Mouse (Mus musculus) midbrain, embryonic 11.5 days (tissue): ENCODE data around the gene Olfr1013. TPM values are rescaled to one million over a fixed set of nuclear protein-coding genes. Genes with fewer than 3 reads are reported as not detected.
A peak's percentile ranks its signal among the peaks of the same experiment; 100 is the strongest.

Experiments
- ATAC-seq: fragments of 200-750 bp; cut with Nextera tagmentation; 2 replicates; pipeline ENCODE4 v1.8.0; 2017; ENCODE audit warnings: moderate TSS enrichment, moderate library complexity; ENCODE audit not compliant: low FRiP score
- DNase-seq: peaks from one replicate; pipeline ENCODE4 v3.0.0; 2015; ENCODE audit warnings: low spot score; ENCODE audit errors: missing footprints
- H3K27ac ChIP-seq: fragments of 300-500 bp; sonication (generic); 2 replicates; pipeline ENCODE4 v1.5.1; 2014; ENCODE audit warnings: low read depth, low read length
- H3K27me3 ChIP-seq: fragments of 300-500 bp; sonication (generic); 2 replicates; pipeline ENCODE4 v1.6.1; 2014; ENCODE audit warnings: mild to moderate bottlenecking, low read length, moderate library complexity, mixed read lengths; ENCODE audit not compliant: control insufficient read depth, insufficient read depth
- H3K36me3 ChIP-seq: fragments of 300-500 bp; sonication (generic); 2 replicates; pipeline ENCODE4 v1.6.1; 2014; ENCODE audit warnings: mild to moderate bottlenecking, low read length, moderate library complexity, mixed read lengths; ENCODE audit not compliant: control insufficient read depth, insufficient read depth
- H3K4me1 ChIP-seq: fragments of 300-500 bp; sonication (generic); 2 replicates; pipeline ENCODE4 v1.6.1; 2014; ENCODE audit warnings: low read length; ENCODE audit not compliant: control insufficient read depth, insufficient read depth
- H3K4me2 ChIP-seq: fragments of 300-500 bp; sonication (generic); 2 replicates; pipeline ENCODE4 v1.6.1; 2014; ENCODE audit warnings: mild to moderate bottlenecking, moderate library complexity
- H3K4me3 ChIP-seq: fragments of 300-500 bp; sonication (generic); 2 replicates; pipeline ENCODE4 v1.5.1; 2014; ENCODE audit warnings: low read depth, low read length
- H3K9ac ChIP-seq: fragments of 300-500 bp; sonication (generic); 2 replicates; pipeline ENCODE4 v1.6.1; 2014; ENCODE audit warnings: low read length
- H3K9me3 ChIP-seq: fragments of 300-500 bp; sonication (generic); 2 replicates; pipeline ENCODE4 v1.6.1; 2016; ENCODE audit warnings: low read length; ENCODE audit not compliant: control insufficient read depth
- WGBS: fragments of 180-500 bp; shearing (Covaris S2); extraction: QIAGEN DNeasy Blood & Tissue Kit; methylation state at CpG from one replicate; pipeline ENCODE4 v1.1.7; 2014; 5-methylcytosine and 5-hydroxymethylcytosine counted together
- polyA plus RNA-seq: library from polyadenylated mRNA; unstranded; fragments of >200 nt; fragmentation: Nextera tagmentation; extraction: Ambion mirVana; gene quantifications from 2 replicates; pipeline ENCODE4 v1.2.1, GENCODE M21; 2014

The Olfr1013 gene
- not detected in 2 replicates for polyA plus RNA-seq

DNA sequence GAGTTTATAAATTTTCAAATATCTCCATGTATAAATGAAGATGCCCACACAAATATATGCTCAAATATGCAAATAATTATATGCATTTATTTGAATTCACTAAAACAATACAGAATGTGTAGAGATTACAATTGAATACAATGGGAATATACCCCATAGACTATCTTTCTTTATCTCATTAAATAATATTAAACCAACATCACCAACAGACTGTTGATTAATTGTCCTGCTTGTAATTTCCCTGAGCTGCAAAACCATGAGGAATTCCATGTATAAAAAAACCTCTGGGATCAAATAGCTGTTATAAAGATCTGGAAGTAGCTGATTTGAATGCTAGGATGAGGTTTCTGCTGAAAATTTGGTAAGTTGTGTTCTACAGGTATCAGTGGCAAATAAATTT, at the start of gene Olfr1013:
Gene Olfr1013 (plus strand): TSS at position 301 of the 400 bp plus-strand sequence.
- ATAC-seq (no peak), DNase-seq (no peak)
- Histone ChIP-seq H3K9ac (no peak within 1 kb of the TSS), H3K4me1 (no peaks in the 10 kb centered on the region), H3K4me3 (no peak within 1 kb of the TSS), H3K9me3 (no peaks in the 10 kb centered on the region), H3K36me3 (no peaks in the 10 kb centered on the region), H3K27ac (no peak within 1 kb of the TSS), H3K27me3 (no peaks in the 10 kb centered on the region), H3K4me2 (no peak within 1 kb of the TSS)

DNA sequence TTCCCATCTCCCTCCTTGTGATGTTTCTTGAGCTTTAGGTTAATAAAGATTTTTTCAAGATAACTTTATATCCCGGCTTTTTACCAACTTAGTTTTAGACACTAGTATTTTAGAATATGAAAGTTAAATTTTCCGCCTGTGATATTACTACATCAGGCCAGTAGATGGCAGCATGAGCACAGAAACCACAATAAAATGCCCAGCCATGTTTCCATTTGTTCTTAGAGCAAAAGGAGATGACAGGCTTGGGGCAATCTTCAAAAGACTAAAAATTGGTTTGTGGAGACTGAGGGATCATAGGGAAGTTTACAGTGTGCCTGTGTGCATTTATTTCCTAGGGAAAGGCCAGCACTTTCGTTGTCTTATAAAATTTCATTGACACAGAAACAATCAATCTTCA, 41.1 kb upstream of the Olfr1013 start:
- Histone ChIP-seq H3K9me3 (no peaks in the 10 kb centered on the region), H3K4me3 (no peak overlapping the region), H3K4me1 (no peaks in the 10 kb centered on the region), H3K9ac (no peak overlapping the region), H3K36me3 (no peaks in the 10 kb centered on the region), H3K27me3 (no peaks in the 10 kb centered on the region), H3K4me2 (no peak overlapping the region), H3K27ac (no peak overlapping the region)
- peak; percentile 85 for DNase-seq
- 0 out of 2 replicates have a peak, but pooled peaks have one; percentile 61 for ATAC-seq
- 16% methylated on average over 3 of the region's 3 CpGs for WGBS

DNA sequence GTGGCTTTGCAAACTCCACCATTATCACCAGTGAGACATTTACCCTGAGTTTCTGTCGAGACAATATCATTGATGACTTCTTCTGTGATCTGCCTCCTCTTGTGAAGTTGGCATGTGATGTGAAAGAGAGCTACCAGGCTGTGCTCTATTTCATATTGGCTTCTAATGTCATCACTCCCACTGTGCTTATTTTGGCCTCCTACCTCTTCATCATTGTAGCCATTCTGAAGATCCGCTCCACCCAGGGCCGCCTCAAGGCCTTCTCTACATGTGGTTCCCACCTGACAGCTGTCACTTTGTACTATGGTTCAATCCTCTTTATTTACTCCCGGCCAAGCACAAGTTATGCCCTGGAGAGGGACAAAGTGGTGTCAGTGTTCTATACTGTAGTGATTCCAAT, 13.1 kb upstream of the Olfr1013 start:
- H3K27me3 ChIP-seq: no peaks in the 10 kb centered on the region
- DNase-seq: no peak
- no peaks in the 10 kb centered on the region for H3K36me3 ChIP-seq
- H3K4me1 ChIP-seq: no peaks in the 10 kb centered on the region
- H3K9me3 ChIP-seq: no peaks in the 10 kb centered on the region
- WGBS: 81% methylated on average over 4 of the region's 4 CpGs
- no peak overlapping the region for H3K9ac ChIP-seq
- no peak overlapping the region for H3K4me2 ChIP-seq
- no peak overlapping the region for H3K27ac ChIP-seq
- no peak for ATAC-seq
- H3K4me3 ChIP-seq: no peak overlapping the region

DNA sequence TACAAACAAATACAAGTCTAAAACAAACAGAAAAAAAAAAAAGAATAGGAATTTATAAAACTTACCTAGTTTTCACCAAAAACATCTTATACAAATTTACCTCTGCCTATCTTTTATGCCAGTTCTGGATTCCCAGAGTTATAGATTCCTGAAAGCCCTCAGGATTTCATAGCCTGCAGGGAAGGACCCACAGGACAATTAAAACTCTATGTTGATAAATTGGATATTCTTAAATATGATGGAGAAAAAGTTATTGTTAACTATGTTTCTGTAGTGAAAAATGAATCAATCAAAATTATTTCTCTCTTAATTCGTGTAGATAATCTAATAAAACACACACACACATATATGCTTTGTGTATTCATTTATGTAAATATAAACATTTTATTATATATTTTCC, 4.2 kb upstream of the Olfr1013 start, which contains the start of gene Olfr1012:
Gene Olfr1012 (minus strand): TSS at position 101 of the 400 bp plus-strand sequence.
- Histone ChIP-seq H3K4me1 (no peaks in the 10 kb centered on the region), H3K27ac (no peak within 1 kb of the TSS), H3K27me3 (no peaks in the 10 kb centered on the region), H3K9me3 (no peaks in the 10 kb centered on the region), H3K9ac (no peak within 1 kb of the TSS), H3K4me2 (no peak within 1 kb of the TSS), H3K36me3 (no peaks in the 10 kb centered on the region), H3K4me3 (no peak within 1 kb of the TSS)
- 81% methylated on average over 1 of the region's 1 CpGs for WGBS
- ATAC-seq (no peak), DNase-seq (no peak)

DNA sequence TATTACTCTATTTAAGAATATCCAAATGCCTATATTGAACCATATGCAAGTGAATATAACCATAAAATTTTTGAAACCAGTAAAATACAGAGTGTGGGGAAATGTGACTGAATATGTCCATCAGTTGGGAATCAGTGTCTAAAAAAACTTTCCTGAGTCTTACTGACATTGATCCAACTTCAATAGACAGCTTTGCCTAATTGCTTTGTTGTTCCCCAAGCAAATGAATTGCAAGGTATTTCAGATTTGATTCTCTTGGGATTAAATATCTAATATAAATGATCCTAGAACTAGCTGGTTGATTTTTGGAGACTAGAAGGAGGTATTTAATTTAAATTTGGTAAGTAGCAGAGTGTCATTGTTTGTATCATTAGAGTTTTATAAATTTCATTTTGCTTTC, 5.5 kb downstream of the Olfr1013 start, which contains the start of gene Olfr1014:
Gene Olfr1014 (plus strand): TSS at position 301 of the 400 bp plus-strand sequence.
- no peak within 1 kb of the TSS for H3K27ac ChIP-seq
- H3K36me3 ChIP-seq: no peaks in the 10 kb centered on the region
- H3K4me1 ChIP-seq: no peaks in the 10 kb centered on the region
- H3K9ac ChIP-seq: no peak within 1 kb of the TSS
- no peak for DNase-seq
- H3K9me3 ChIP-seq: no peaks in the 10 kb centered on the region
- H3K4me2 ChIP-seq: no peak within 1 kb of the TSS
- ATAC-seq: no peak
- no peaks in the 10 kb centered on the region for H3K27me3 ChIP-seq
- H3K4me3 ChIP-seq: no peak within 1 kb of the TSS

DNA sequence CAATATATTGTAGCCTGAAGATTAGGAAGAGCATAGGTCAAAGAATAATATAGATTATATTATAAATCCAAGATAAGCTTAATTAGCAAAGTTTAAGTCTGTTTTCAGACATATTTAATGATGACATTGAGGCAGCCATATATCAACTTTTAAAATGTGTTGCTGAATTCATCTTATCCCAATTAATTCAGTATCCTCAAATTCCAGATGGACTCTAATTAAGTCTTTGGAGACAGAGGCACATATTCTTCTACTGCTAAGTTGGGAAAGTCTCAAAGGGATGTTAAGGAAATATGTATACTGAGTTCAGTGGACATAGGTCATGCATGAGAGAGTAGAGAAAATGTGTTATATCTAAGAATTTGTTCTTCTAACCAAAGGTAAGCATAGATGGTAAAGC, 14.8 kb downstream of the Olfr1013 start, which contains the start of gene Olfr1015:
Gene Olfr1015 (plus strand): TSS at position 301 of the 400 bp plus-strand sequence.
- Histone ChIP-seq H3K27ac (no peak within 1 kb of the TSS), H3K4me1 (no peaks in the 10 kb centered on the region), H3K36me3 (no peaks in the 10 kb centered on the region), H3K4me3 (no peak within 1 kb of the TSS), H3K4me2 (no peak within 1 kb of the TSS), H3K9ac (no peak within 1 kb of the TSS), H3K9me3 (no peaks in the 10 kb centered on the region), H3K27me3 (no peaks in the 10 kb centered on the region)
- DNase-seq (no peak), ATAC-seq (no peak)

DNA sequence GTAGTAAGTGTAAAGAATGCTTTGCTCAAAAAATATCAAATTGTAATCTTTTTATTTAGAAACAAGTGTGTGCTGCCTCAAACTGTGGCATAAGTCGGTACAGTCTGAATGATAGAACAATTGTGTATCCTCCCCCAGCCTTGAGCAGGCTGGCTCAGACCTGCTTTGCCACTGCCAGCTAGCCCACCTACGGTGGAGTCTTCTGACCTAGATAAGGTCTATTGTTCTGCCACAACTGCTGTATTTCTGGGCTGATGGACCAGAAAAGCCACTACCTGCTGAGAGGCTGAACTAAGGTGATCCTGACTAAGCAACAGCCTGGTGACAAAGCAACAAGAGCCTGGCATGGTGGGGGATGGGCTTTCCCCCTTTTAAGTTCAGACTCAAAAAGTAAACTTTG, 25.4 kb downstream of the Olfr1013 start:
- H3K27ac ChIP-seq: no peak overlapping the region
- ATAC-seq: no peak; the same call in 1 of the 2 replicates
- no peaks in the 10 kb centered on the region for H3K9me3 ChIP-seq
- H3K4me1 ChIP-seq: no peaks in the 10 kb centered on the region
- no peaks in the 10 kb centered on the region for H3K36me3 ChIP-seq
- WGBS: 20% methylated on average over 2 of the region's 2 CpGs
- no peaks in the 10 kb centered on the region for H3K27me3 ChIP-seq
- H3K4me3 ChIP-seq: no peak overlapping the region
- no peak overlapping the region for H3K4me2 ChIP-seq
- H3K9ac ChIP-seq: no peak overlapping the region
- DNase-seq: no peak

DNA sequence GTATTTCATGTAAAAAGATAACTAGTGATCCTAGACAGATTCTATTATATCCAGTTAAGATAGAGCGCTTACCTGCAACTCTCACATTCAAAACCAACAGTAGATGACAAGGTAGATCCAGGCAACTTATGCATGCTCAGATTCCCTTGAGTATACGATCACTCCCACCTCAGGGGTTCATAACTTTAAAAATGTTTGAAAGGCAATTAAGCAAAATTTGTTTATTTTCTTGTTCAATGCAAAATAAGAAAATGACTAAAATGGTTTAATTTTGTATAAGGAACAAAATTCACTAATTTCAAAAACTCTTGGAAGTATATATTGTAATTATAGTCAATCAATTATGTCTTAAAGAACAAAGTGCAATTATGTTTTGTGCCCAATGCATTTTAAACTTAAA, 35.5 kb downstream of the Olfr1013 start, which contains the start of gene Olfr1016:
Gene Olfr1016 (minus strand): TSS at position 101 of the 400 bp plus-strand sequence.
- DNase-seq (no peak), ATAC-seq (no peak)
- whole genome bisulfite sequencing: 81% methylated on average over 2 of the region's 2 CpGs
- Histone ChIP-seq H3K4me3 (no peak within 1 kb of the TSS), H3K36me3 (no peaks in the 10 kb centered on the region), H3K4me1 (no peaks in the 10 kb centered on the region), H3K27ac (no peak within 1 kb of the TSS), H3K9ac (no peak within 1 kb of the TSS), H3K4me2 (no peak within 1 kb of the TSS), H3K9me3 (no peaks in the 10 kb centered on the region), H3K27me3 (no peaks in the 10 kb centered on the region)

DNA sequence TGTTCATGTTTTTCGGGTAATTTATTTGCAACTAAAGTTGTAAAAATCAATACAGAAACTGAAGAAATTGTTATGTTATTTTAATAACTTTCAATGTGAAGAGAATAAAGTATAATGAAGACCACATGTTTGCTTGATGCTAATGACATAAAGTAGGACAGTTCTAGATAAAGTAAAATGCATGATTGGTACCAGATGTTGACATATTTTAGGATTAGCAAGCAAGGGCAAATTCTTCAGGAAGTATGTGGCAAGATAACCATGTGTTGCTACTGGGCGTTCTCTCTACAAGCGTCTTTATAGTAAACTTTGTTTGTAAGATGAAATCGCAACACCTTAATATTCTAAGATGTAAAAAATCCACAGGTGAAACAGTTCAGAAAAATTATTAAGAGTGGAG, 37.6 kb downstream of the Olfr1013 start:
- Histone ChIP-seq H3K9ac (no peak overlapping the region), H3K27me3 (no peaks in the 10 kb centered on the region), H3K9me3 (no peaks in the 10 kb centered on the region), H3K36me3 (no peaks in the 10 kb centered on the region), H3K4me1 (no peaks in the 10 kb centered on the region), H3K4me2 (no peak overlapping the region), H3K4me3 (no peak overlapping the region), H3K27ac (no peak overlapping the region)
- no peak for DNase-seq
- WGBS: 84% methylated on average over 4 of the region's 4 CpGs
- no peak for ATAC-seq
